Mouse (Mus musculus) liver, embryonic 13.5 days (tissue): ENCODE results near the gene Snd1. TPM values are rescaled to one million over a fixed set of nuclear protein-coding genes. Genes with fewer than 3 reads are reported as not detected.

ENCODE experiments used
- ATAC-seq: fragments of 200-750 bp; cut with Nextera tagmentation; 2 replicates; pipeline ENCODE4 v1.8.0; 2017; ENCODE audit warnings: low read depth, mild to moderate bottlenecking, moderate number of reproducible peaks, moderate library complexity
- DNase-seq: peaks from one replicate; pipeline ENCODE4 v3.0.0; 2022
- H3K27ac ChIP-seq: fragments of 300-500 bp; sonication (generic); 2 replicates; pipeline ENCODE4 v1.5.1; 2015; ENCODE audit warnings: moderate library complexity, mild to moderate bottlenecking, inconsistent platforms
- H3K27me3 ChIP-seq: fragments of 300-500 bp; sonication (generic); 2 replicates; pipeline ENCODE4 v1.6.1; 2015; ENCODE audit warnings: mild to moderate bottlenecking, inconsistent platforms
- H3K36me3 ChIP-seq: fragments of 300-500 bp; sonication (generic); 2 replicates; pipeline ENCODE4 v1.6.1; 2015; ENCODE audit warnings: mild to moderate bottlenecking, inconsistent platforms
- H3K4me1 ChIP-seq: fragments of 300-500 bp; sonication (generic); replicated peaks from 2 replicates; pipeline ENCODE4 v1.6.1; 2015; ENCODE audit warnings: inconsistent platforms
- H3K4me2 ChIP-seq: fragments of 300-500 bp; sonication (generic); 2 replicates; pipeline ENCODE4 v1.6.1; 2015; ENCODE audit warnings: inconsistent platforms, mild to moderate bottlenecking, moderate library complexity
- H3K4me3 ChIP-seq: fragments of 300-500 bp; sonication (generic); replicated peaks from 2 replicates; pipeline ENCODE4 v1.5.1; 2015; ENCODE audit warnings: mild to moderate bottlenecking, inconsistent platforms
- H3K9ac ChIP-seq: fragments of 300-500 bp; sonication (generic); 2 replicates; pipeline ENCODE4 v1.6.1; 2015; ENCODE audit warnings: mild to moderate bottlenecking, inconsistent platforms
- H3K9me3 ChIP-seq: fragments of 300-500 bp; sonication (generic); replicated peaks from 2 replicates; pipeline ENCODE4 v1.6.1; 2016; ENCODE audit warnings: inconsistent platforms
- WGBS: fragments of 180-500 bp; shearing (Covaris S2); methylation state at CpG from one replicate; pipeline ENCODE4 v1.1.7; 2015; ENCODE audit not compliant: insufficient replicate concordance; 5-methylcytosine and 5-hydroxymethylcytosine counted together
- polyA plus RNA-seq: library from polyadenylated mRNA; unstranded; fragments of >200 nt; fragmentation: Nextera tagmentation; extraction: Ambion mirVana; gene quantifications from 2 replicates; pipeline ENCODE4 v1.2.1, GENCODE M21; 2015

The Snd1 gene
- polyA plus RNA-seq, 1 experiment from 2014 or later, result 55.2 TPM

GRCm38 (mm10) chr6:28706976-28707592, 232.1 kb downstream of the Snd1 start:
- peaks cover 69% of the 10 kb centered on the region for H3K4me1 ChIP-seq

GRCm38 (mm10) chr6:28710035-28710434, 235.1 kb downstream of the Snd1 start:
- Histone ChIP-seq H3K36me3 (peaks cover 26% of the 10 kb centered on the region), H3K9me3 (no peaks in the 10 kb centered on the region), H3K9ac (0 out of 2 replicates have a peak overlapping the region, but pooled peaks have one; percentile 11), H3K4me1 (peaks cover 68% of the 10 kb centered on the region), H3K27me3 (no peaks in the 10 kb centered on the region), H3K27ac (peak overlapping the region; percentile 25; the same call in 1 of the 2 replicates), H3K4me3 (no peak overlapping the region), H3K4me2 (peak overlapping the region; percentile 6)
- ATAC-seq (peak; percentile 43; the same call in 1 of the 2 replicates), DNase-seq (peak; percentile 17)
- WGBS, result 41% methylated on average over 2 of the region's 2 CpGs

More at GRCm38 (mm10) chr6:28706976-28707592, 232.1 kb downstream of the Snd1 start:
- no peak overlapping the region for H3K4me3 ChIP-seq
- no peaks in the 10 kb centered on the region for H3K9me3 ChIP-seq
- DNase-seq (peak; percentile 61), ATAC-seq (peak; percentile 92)
- H3K4me2 ChIP-seq, result peak overlapping the region; percentile 36
- peaks cover 19% of the 10 kb centered on the region; the same call in 1 of the 2 replicates for H3K36me3 ChIP-seq
- no peaks in the 10 kb centered on the region for H3K27me3 ChIP-seq
- 36% methylated on average over 12 of the region's 12 CpGs for WGBS
- H3K9ac ChIP-seq, result peak overlapping the region; percentile 34; the same call in 1 of the 2 replicates
- H3K27ac ChIP-seq, result peak overlapping the region; percentile 83

GRCm38 (mm10) chr6:28717203-28717844, 242.4 kb downstream of the Snd1 start:
- Histone ChIP-seq H3K27ac (no peak overlapping the region), H3K36me3 (peaks cover 7% of the 10 kb centered on the region), H3K4me3 (no peak overlapping the region), H3K27me3 (no peaks in the 10 kb centered on the region), H3K9me3 (no peaks in the 10 kb centered on the region), H3K4me2 (no peak overlapping the region), H3K9ac (no peak overlapping the region), H3K4me1 (peaks cover 8% of the 10 kb centered on the region)
- ATAC-seq (no peak), DNase-seq (no peak)
- WGBS, result 67% methylated on average over 7 of the region's 7 CpGs

- no peak overlapping the region for H3K4me2 ChIP-seq
- no peak overlapping the region for H3K9ac ChIP-seq
- no peaks in the 10 kb centered on the region for H3K9me3 ChIP-seq
- peaks cover 2% of the 10 kb centered on the region; the same call in 1 of the 2 replicates for H3K36me3 ChIP-seq
- no peak for ATAC-seq
- 66% methylated on average over 4 of the region's 4 CpGs for WGBS
- H3K27ac ChIP-seq, result no peak overlapping the region
- no peak overlapping the region for H3K4me3 ChIP-seq
- H3K27me3 ChIP-seq, result no peaks in the 10 kb centered on the region
- peaks cover 2% of the 10 kb centered on the region for H3K4me1 ChIP-seq
- no peak for DNase-seq
Measured at GRCm38 (mm10) chr6:28717845-28718237, 242.9 kb downstream of the Snd1 start.

- no peak overlapping the region for H3K4me2 ChIP-seq
- H3K9ac ChIP-seq, result no peak overlapping the region
- DNase-seq (no peak), ATAC-seq (no peak)
- H3K27ac ChIP-seq, result no peak overlapping the region
- H3K4me1 ChIP-seq, result no peaks in the 10 kb centered on the region
- H3K9me3 ChIP-seq, result no peaks in the 10 kb centered on the region
- H3K4me3 ChIP-seq, result no peak overlapping the region
- H3K36me3 ChIP-seq, result peaks cover 7% of the 10 kb centered on the region; the same call in 1 of the 2 replicates
- no peaks in the 10 kb centered on the region for H3K27me3 ChIP-seq
- 82% methylated on average over 9 of the region's 9 CpGs for WGBS
Measured at GRCm38 (mm10) chr6:28720391-28721171, 245.6 kb downstream of the Snd1 start.

GRCm38 (mm10) chr6:28723059-28723458, 248.1 kb downstream of the Snd1 start:
- H3K36me3 ChIP-seq, result peaks cover 12% of the 10 kb centered on the region; the same call in 1 of the 2 replicates
- H3K27ac ChIP-seq, result no peak overlapping the region
- H3K9me3 ChIP-seq, result no peaks in the 10 kb centered on the region
- no peaks in the 10 kb centered on the region for H3K27me3 ChIP-seq
- H3K9ac ChIP-seq, result no peak overlapping the region
- DNase-seq (no peak), ATAC-seq (no peak)
- H3K4me2 ChIP-seq, result no peak overlapping the region
- H3K4me3 ChIP-seq, result no peak overlapping the region
- 25% methylated on average over 2 of the region's 2 CpGs for WGBS
- H3K4me1 ChIP-seq, result no peaks in the 10 kb centered on the region

GRCm38 (mm10) chr6:28724776-28725175, 249.8 kb downstream of the Snd1 start:
- Histone ChIP-seq H3K9ac (no peak overlapping the region), H3K27me3 (no peaks in the 10 kb centered on the region), H3K9me3 (no peaks in the 10 kb centered on the region), H3K4me3 (no peak overlapping the region), H3K36me3 (peaks cover 12% of the 10 kb centered on the region; the same call in 1 of the 2 replicates), H3K4me2 (no peak overlapping the region), H3K4me1 (peaks cover 10% of the 10 kb centered on the region), H3K27ac (no peak overlapping the region)
- 76% methylated on average over 5 of the region's 5 CpGs for WGBS
- DNase-seq (no peak), ATAC-seq (no peak)

- H3K4me1 ChIP-seq, result peaks cover 30% of the 10 kb centered on the region
- no peaks in the 10 kb centered on the region for H3K9me3 ChIP-seq
- WGBS, result 54% methylated on average over 3 of the region's 3 CpGs
- no peak overlapping the region for H3K4me2 ChIP-seq
- DNase-seq (no peak), ATAC-seq (no peak)
- H3K9ac ChIP-seq, result no peak overlapping the region
- no peak overlapping the region for H3K27ac ChIP-seq
- H3K27me3 ChIP-seq, result no peaks in the 10 kb centered on the region
- peaks cover 9% of the 10 kb centered on the region; the same call in 1 of the 2 replicates for H3K36me3 ChIP-seq
- H3K4me3 ChIP-seq, result no peak overlapping the region
Measured at GRCm38 (mm10) chr6:28729236-28729635, 254.3 kb downstream of the Snd1 start.

- Histone ChIP-seq H3K27me3 (no peaks in the 10 kb centered on the region), H3K36me3 (peaks cover 9% of the 10 kb centered on the region; the same call in 1 of the 2 replicates), H3K9ac (no peak overlapping the region), H3K4me3 (no peak overlapping the region), H3K4me1 (peaks cover 33% of the 10 kb centered on the region), H3K9me3 (no peaks in the 10 kb centered on the region), H3K4me2 (no peak overlapping the region), H3K27ac (no peak overlapping the region)
- 41% methylated on average over 2 of the region's 2 CpGs for WGBS
- DNase-seq (no peak), ATAC-seq (no peak)
Measured at GRCm38 (mm10) chr6:28729649-28730048, 254.7 kb downstream of the Snd1 start.

- Histone ChIP-seq H3K36me3 (no peaks in the 10 kb centered on the region), H3K9ac (no peak overlapping the region), H3K4me2 (no peak overlapping the region), H3K4me1 (peaks cover 37% of the 10 kb centered on the region), H3K27me3 (no peaks in the 10 kb centered on the region), H3K4me3 (no peak overlapping the region), H3K9me3 (no peaks in the 10 kb centered on the region), H3K27ac (no peak overlapping the region)
- 75% methylated on average over 6 of the region's 6 CpGs for WGBS
- ATAC-seq (no peak), DNase-seq (no peak)
Measured at GRCm38 (mm10) chr6:28731246-28731645, 256.3 kb downstream of the Snd1 start.
